Mouse (Mus musculus): ENCODE data around the gene Txnrd2. TPM values are rescaled to one million over a fixed set of nuclear protein-coding genes. Genes with fewer than 3 reads are reported as not detected.

Txnrd2 gene
- total and polyA plus RNA-seq, 2 experiments from 2014 or later, result 22.9 to 38.3 TPM

GRCm38 (mm10) chr16:18506524-18507199 lies 80.5 kb downstream of the Txnrd2 start:
- ATAC-seq (ENCODE audit: low FRiP score), result no peak
- no peak for TF ChIP-seq CTCF (IDR thresholded peaks at IDR 0.05)
- H3K4me2 ChIP-seq (ENCODE audit: low read depth, low read length, poor library complexity, severe bottlenecking), result no peak overlapping the region
- no peaks in the 10 kb centered on the region for H3K9me3 ChIP-seq (ENCODE audit: low read length)
- no peaks in the 10 kb centered on the region for H3K36me3 ChIP-seq (ENCODE audit: insufficient read depth, low read length)
- H3K4me1 ChIP-seq (ENCODE audit: insufficient read depth, low read length), result no peaks in the 10 kb centered on the region
- H3K4me3 ChIP-seq (ENCODE audit: low read depth, low read length), result no peak overlapping the region
- H3K9ac ChIP-seq (replicated peaks; ENCODE audit: low read length, poor library complexity, severe bottlenecking), result no peak overlapping the region
- WGBS, result 97% methylated on average over 3 of the region's 3 CpGs
- no peak overlapping the region for H3K27ac ChIP-seq (ENCODE audit: low read depth, low read length)
- DNase-seq (ENCODE audit: low spot score), result no peak
- H3K27me3 ChIP-seq (ENCODE audit: insufficient read depth, low read length), result no peaks in the 10 kb centered on the region

GRCm38 (mm10) chr16:18507200-18507549 lies 81.0 kb downstream of the Txnrd2 start:
- H3K4me2 ChIP-seq (ENCODE audit: low read depth, low read length, poor library complexity, severe bottlenecking), result no peak overlapping the region
- no peak overlapping the region for H3K9ac ChIP-seq (replicated peaks; ENCODE audit: low read length, poor library complexity, severe bottlenecking)
- no peak overlapping the region for H3K27ac ChIP-seq (ENCODE audit: low read depth, low read length)
- no peaks in the 10 kb centered on the region for H3K4me1 ChIP-seq (ENCODE audit: insufficient read depth, low read length)
- 62% methylated on average over 1 of the region's 1 CpGs for WGBS
- ATAC-seq (ENCODE audit: low FRiP score) (no peak), DNase-seq (ENCODE audit: low spot score) (no peak)
- H3K36me3 ChIP-seq (ENCODE audit: insufficient read depth, low read length), result no peaks in the 10 kb centered on the region
- no peaks in the 10 kb centered on the region for H3K27me3 ChIP-seq (ENCODE audit: insufficient read depth, low read length)
- no peaks in the 10 kb centered on the region for H3K9me3 ChIP-seq (ENCODE audit: low read length)
- TF ChIP-seq CTCF (IDR thresholded peaks at IDR 0.05), result no peak
- no peak overlapping the region for H3K4me3 ChIP-seq (ENCODE audit: low read depth, low read length)

DNA sequence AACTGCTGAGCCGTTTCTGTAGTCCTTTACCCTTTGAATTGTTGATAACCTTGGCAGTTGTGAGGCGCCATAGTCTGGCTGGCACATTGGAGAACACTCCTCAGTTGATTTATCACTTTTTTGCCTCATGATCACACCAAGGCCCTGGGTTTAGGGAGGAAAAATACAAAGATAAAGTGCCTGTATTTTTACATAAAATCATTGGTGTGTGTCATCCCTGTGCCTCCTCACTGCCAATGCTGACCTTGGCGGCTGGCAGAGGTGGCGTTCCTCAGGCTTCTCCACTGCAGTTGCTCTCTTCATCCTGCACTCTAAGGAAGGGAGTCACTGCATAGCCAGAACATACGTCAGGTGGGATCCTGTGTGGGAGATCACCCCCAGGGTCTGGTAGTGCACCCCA lies 85.6 kb downstream of the Txnrd2 start:
- TF ChIP-seq CTCF (IDR thresholded peaks at IDR 0.05), result no peak
- Histone ChIP-seq H3K9ac (replicated peaks; ENCODE audit: low read length, poor library complexity, severe bottlenecking) (no peak overlapping the region), H3K4me2 (ENCODE audit: low read depth, low read length, poor library complexity, severe bottlenecking) (no peak overlapping the region), H3K9me3 (ENCODE audit: low read length) (no peaks in the 10 kb centered on the region), H3K27me3 (ENCODE audit: insufficient read depth, low read length) (no peaks in the 10 kb centered on the region), H3K36me3 (ENCODE audit: insufficient read depth, low read length) (no peaks in the 10 kb centered on the region), H3K4me1 (ENCODE audit: insufficient read depth, low read length) (no peaks in the 10 kb centered on the region), H3K4me3 (ENCODE audit: low read depth, low read length) (no peak overlapping the region), H3K27ac (ENCODE audit: low read depth, low read length) (no peak overlapping the region)
- ATAC-seq (ENCODE audit: low FRiP score) (no peak), DNase-seq (ENCODE audit: low spot score) (no peak)
- WGBS, result 87% methylated on average over 5 of the region's 5 CpGs

- no peak overlapping the region for H3K4me2 ChIP-seq (ENCODE audit: low read depth, low read length, poor library complexity, severe bottlenecking)
- no peak for TF ChIP-seq CTCF (IDR thresholded peaks at IDR 0.05)
- H3K27ac ChIP-seq (ENCODE audit: low read depth, low read length), result no peak overlapping the region
- H3K27me3 ChIP-seq (ENCODE audit: insufficient read depth, low read length), result no peaks in the 10 kb centered on the region
- ATAC-seq (ENCODE audit: low FRiP score) (no peak), DNase-seq (ENCODE audit: low spot score) (no peak)
- no peaks in the 10 kb centered on the region for H3K36me3 ChIP-seq (ENCODE audit: insufficient read depth, low read length)
- no peaks in the 10 kb centered on the region for H3K4me1 ChIP-seq (ENCODE audit: insufficient read depth, low read length)
- WGBS, result 86% methylated on average over 6 of the region's 6 CpGs
- H3K9me3 ChIP-seq (ENCODE audit: low read length), result no peaks in the 10 kb centered on the region
- H3K4me3 ChIP-seq (ENCODE audit: low read depth, low read length), result no peak overlapping the region
- H3K9ac ChIP-seq (replicated peaks; ENCODE audit: low read length, poor library complexity, severe bottlenecking), result no peak overlapping the region
Observed at GRCm38 (mm10) chr16:18513508-18513907, 87.3 kb downstream of the Txnrd2 start.

GRCm38 (mm10) chr16:18518091-18518490 lies 91.9 kb downstream of the Txnrd2 start:
- Histone ChIP-seq H3K27ac (ENCODE audit: low read depth, low read length) (no peak overlapping the region), H3K4me1 (ENCODE audit: insufficient read depth, low read length) (no peaks in the 10 kb centered on the region), H3K36me3 (ENCODE audit: insufficient read depth, low read length) (no peaks in the 10 kb centered on the region), H3K27me3 (ENCODE audit: insufficient read depth, low read length) (no peaks in the 10 kb centered on the region), H3K4me3 (ENCODE audit: low read depth, low read length) (no peak overlapping the region), H3K9ac (replicated peaks; ENCODE audit: low read length, poor library complexity, severe bottlenecking) (no peak overlapping the region), H3K4me2 (ENCODE audit: low read depth, low read length, poor library complexity, severe bottlenecking) (no peak overlapping the region), H3K9me3 (ENCODE audit: low read length) (no peaks in the 10 kb centered on the region)
- ATAC-seq (ENCODE audit: low FRiP score), result no peak
- DNase-seq (ENCODE audit: low spot score), result peak; percentile 42
- TF ChIP-seq CTCF (IDR thresholded peaks at IDR 0.05), result peak; percentile 48

DNA sequence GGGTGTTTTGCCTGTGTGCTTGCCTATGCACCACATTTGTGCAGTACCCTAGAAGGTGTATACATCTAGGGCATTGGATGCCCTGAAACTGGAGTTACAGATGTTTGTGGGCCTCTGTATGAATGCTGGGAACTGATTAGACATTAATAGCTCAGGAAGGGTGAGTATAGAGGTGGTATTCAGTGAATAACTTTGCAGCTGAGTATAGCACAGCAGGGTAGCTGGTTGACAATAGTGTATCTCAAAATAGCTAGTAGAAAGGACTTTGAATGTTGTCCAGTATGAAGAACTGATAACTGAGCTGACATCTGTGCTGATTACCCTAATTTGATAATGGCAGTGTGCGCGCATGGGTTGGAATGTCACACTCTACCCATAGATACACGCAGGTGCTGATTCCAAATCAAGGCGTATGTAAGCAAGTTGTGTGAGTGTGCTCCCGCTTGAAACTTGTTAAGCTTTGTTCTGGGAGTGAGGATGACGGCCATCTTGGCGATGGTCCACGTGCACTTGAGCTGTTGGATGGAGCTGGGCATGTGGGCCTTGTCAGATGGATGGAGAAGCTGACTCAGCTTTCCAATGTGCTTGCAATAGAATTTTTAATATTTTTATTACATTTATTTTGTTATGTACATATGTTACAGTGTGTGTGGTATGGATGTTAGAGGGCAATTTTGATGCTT lies 97.5 kb downstream of the Txnrd2 start:
- Histone ChIP-seq H3K9ac (replicated peaks; ENCODE audit: low read length, poor library complexity, severe bottlenecking) (no peak overlapping the region), H3K36me3 (ENCODE audit: insufficient read depth, low read length) (no peaks in the 10 kb centered on the region), H3K4me3 (ENCODE audit: low read depth, low read length) (no peak overlapping the region), H3K4me2 (ENCODE audit: low read depth, low read length, poor library complexity, severe bottlenecking) (no peak overlapping the region), H3K4me1 (ENCODE audit: insufficient read depth, low read length) (no peaks in the 10 kb centered on the region), H3K27ac (ENCODE audit: low read depth, low read length) (no peak overlapping the region), H3K9me3 (ENCODE audit: low read length) (no peaks in the 10 kb centered on the region), H3K27me3 (ENCODE audit: insufficient read depth, low read length) (no peaks in the 10 kb centered on the region)
- no peak for DNase-seq (ENCODE audit: low spot score)
- 91% methylated on average over 8 of the region's 8 CpGs for WGBS
- ATAC-seq (ENCODE audit: low FRiP score), result no peak
- no peak for TF ChIP-seq CTCF (IDR thresholded peaks at IDR 0.05)

Data from midbrain, postnatal 0 days (tissue).